Mouse (Mus musculus): Measurements from ENCODE around the gene Pirb. TPM values are rescaled to one million over a fixed set of nuclear protein-coding genes. Genes with fewer than 3 reads are reported as not detected.

The Pirb gene
- polyA plus RNA-seq, 1 experiment from 2014 or later = 1.1 TPM

Other genes starting within 250 kb of the Pirb start
- gene Tarm1, start 217.8 kb downstream of the Pirb start, polyA plus RNA-seq (2015; fragmentation: Nextera tagmentation; extraction: Ambion mirVana) = 0.11 and 0.16 TPM in 2 replicates
- gene Oscar, start 104.2 kb downstream of the Pirb start, polyA plus RNA-seq (2015; fragmentation: Nextera tagmentation; extraction: Ambion mirVana) = 0.08 and 0.09 TPM in 2 replicates
- gene Ndufa3, start 103.0 kb downstream of the Pirb start, polyA plus RNA-seq (2015; fragmentation: Nextera tagmentation; extraction: Ambion mirVana) = 486 and 556 TPM in 2 replicates
- 19.7 and 23.1 TPM in 2 replicates for gene Tfpt, start 90.5 kb downstream of the Pirb start, polyA plus RNA-seq (2015; fragmentation: Nextera tagmentation; extraction: Ambion mirVana)
- gene Prpf31, start 90.4 kb downstream of the Pirb start, polyA plus RNA-seq (2015; fragmentation: Nextera tagmentation; extraction: Ambion mirVana) = 85.7 and 90.1 TPM in 2 replicates
- 43.7 and 47.1 TPM in 2 replicates for gene Cnot3, start 75.1 kb downstream of the Pirb start, polyA plus RNA-seq (2015; fragmentation: Nextera tagmentation; extraction: Ambion mirVana)
- gene Leng1, start 54.6 kb downstream of the Pirb start, polyA plus RNA-seq (2015; fragmentation: Nextera tagmentation; extraction: Ambion mirVana) = 19.5 and 20.2 TPM in 2 replicates
- gene Tmc4, start 42.8 kb downstream of the Pirb start, polyA plus RNA-seq (2015; fragmentation: Nextera tagmentation; extraction: Ambion mirVana) = 73.4 and 82.6 TPM in 2 replicates
- 230 and 235 TPM in 2 replicates for gene Tsen34, start 27.5 kb downstream of the Pirb start, polyA plus RNA-seq (2015; fragmentation: Nextera tagmentation; extraction: Ambion mirVana)
- gene Mboat7, start 26.9 kb downstream of the Pirb start, polyA plus RNA-seq (2015; fragmentation: Nextera tagmentation; extraction: Ambion mirVana) = 55.3 and 57.2 TPM in 2 replicates
- gene Rps9, start 16.4 kb downstream of the Pirb start, polyA plus RNA-seq (2015; fragmentation: Nextera tagmentation; extraction: Ambion mirVana) = 1,501 and 1,565 TPM in 2 replicates
- gene Gm15448, start 105.3 kb upstream of the Pirb start, polyA plus RNA-seq (2015; fragmentation: Nextera tagmentation; extraction: Ambion mirVana) = not detected in 2 replicates
- 0.44 TPM in 1 of 2 replicates, not detected in the other for gene Pira2, start 124.7 kb upstream of the Pirb start, polyA plus RNA-seq (2015; fragmentation: Nextera tagmentation; extraction: Ambion mirVana)
- gene Gm14548, start 177.7 kb upstream of the Pirb start, polyA plus RNA-seq (2015; fragmentation: Nextera tagmentation; extraction: Ambion mirVana) = 0.10 TPM in 1 of 2 replicates, not detected in the other
- gene Lilra6, start 195.1 kb upstream of the Pirb start, polyA plus RNA-seq (2015; fragmentation: Nextera tagmentation; extraction: Ambion mirVana) = 0.21 and 0.38 TPM in 2 replicates